ENCODE assay signal across 18 mouse cellular contexts in genomic region chr17:56753452-56753851, GRCm38 (mm10). TPM values are rescaled to one million over a fixed set of nuclear protein-coding genes. Genes with fewer than 3 reads are reported as not detected.
"Had no signal": no experiment of that assay in that cellular context is flagged by ENCODE, and none has a peak within 500 bp of the region (broad histone marks: within the 10 kb centered on the region; RNA-seq: fewer than 3 reads in every experiment).

No protein-coding gene starts in this region.

- ATAC-seq: inflammation-experienced regulatory T-cells, adult 6 months; liver, embryonic 12.5 days; lung, postnatal 0 days had no signal

- H3K4me2 ChIP-seq: neural tube, embryonic 12.5 days; stomach, embryonic 15.5 days had no signal

- H3K36me3 ChIP-seq: limb, embryonic 15.5 days; liver, embryonic 12.5 days; midbrain, embryonic 10.5 days; neural tube, embryonic 12.5 days; stomach, embryonic 15.5 days had no signal

- H3K27ac ChIP-seq: layer of hippocampus, adult 2 months; limb, embryonic 15.5 days; liver, embryonic 12.5 days; midbrain, embryonic 10.5 days; neural tube, embryonic 12.5 days; stomach, embryonic 15.5 days had no signal

- H3K4me3 ChIP-seq: layer of hippocampus, adult 2 months; limb, embryonic 15.5 days; liver, embryonic 12.5 days; neural tube, embryonic 12.5 days; stomach, embryonic 15.5 days had no signal

- H3K9me3 ChIP-seq: limb, embryonic 15.5 days; liver, embryonic 12.5 days; midbrain, embryonic 10.5 days; neural tube, embryonic 12.5 days; stomach, embryonic 15.5 days had no signal

- DNase-seq: kidney, adult 18-20 months; kidney, postnatal 10 days; kidney, postnatal 4 days; left cerebral cortex, postnatal 4 days; lung, postnatal 4 days; midbrain, embryonic 14.5 days; right cerebral cortex, postnatal 14 days; thymus, postnatal 25 days had no signal

- H3K9ac ChIP-seq: limb, embryonic 15.5 days; liver, embryonic 12.5 days; neural tube, embryonic 12.5 days; stomach, embryonic 15.5 days had no signal

RNA-seq across cellular contexts. Expression of gene Nrtn, which starts 3.9 kb away (rescaled TPM):
- total RNA-seq: megakaryocyte, adult 5-6 weeks; neutrophil, adult 5-6 weeks had no signal
- polyA plus RNA-seq: inflammation-experienced regulatory T-cells, adult 6 months had no signal
